Mouse (Mus musculus): ENCODE measurements around the gene Prdx5.

DNA sequence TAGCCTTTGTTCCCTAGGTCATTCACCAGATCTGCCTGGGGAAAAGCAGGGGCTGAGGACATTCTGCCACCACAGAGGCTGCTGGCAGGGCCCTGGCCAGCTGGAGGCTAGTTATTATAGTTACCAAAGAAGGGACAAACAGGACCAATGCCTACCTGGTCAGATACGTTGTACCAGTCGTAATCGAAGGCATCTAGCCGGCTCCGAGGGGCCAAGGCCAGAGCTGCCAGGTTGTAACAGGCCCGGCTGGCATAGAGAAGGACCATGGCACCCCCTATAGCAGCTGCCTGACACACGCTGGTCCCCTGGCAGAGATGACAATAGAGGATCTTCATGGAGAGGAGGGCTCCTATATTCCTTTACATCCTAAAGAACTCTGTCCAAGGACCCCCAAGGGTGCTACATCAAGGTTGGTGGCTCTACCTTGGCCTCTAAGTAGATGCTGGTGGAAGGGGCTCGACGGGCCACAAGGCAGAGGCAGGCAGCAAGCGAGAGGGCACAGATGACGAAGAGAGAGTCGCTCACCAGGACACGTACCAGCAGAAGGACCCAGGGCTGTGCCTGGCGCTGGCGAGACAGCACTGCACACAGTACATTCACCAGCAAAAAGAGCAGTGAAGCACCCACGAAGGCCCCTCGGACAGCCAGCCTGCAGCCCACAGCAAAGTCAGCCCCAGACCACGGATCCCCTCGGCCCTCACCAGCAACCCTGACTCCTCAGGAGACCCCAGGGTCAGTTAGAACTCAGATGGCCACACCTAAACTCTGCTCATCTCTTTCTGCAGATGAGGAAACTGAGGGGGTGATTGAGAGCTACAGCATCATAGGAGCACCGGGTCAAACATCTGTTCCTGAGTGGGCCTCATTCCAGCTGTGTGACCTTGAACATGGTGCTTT is 29.4 kb upstream of the Prdx5 start:
- TF ChIP-seq EP300 (IDR thresholded peaks at IDR 0.05) (no peak), CTCF (IDR thresholded peaks at IDR 0.05) (no peak)
